Mouse (Mus musculus) WW6 (cell line): ENCODE results near the gene Vmn1r111.
"Not testable (repeated sequence)": the region's sequence is repeated elsewhere in the genome, so short reads cannot be mapped to it uniquely, and the experiment has no call there.

Experiments used
- DNase-seq: peaks from one replicate; pipeline ENCODE4 v3.0.0-alpha.2; 2013; ENCODE audit warnings: low read depth, low spot score

Vmn1r111 gene

GRCm38 (mm10) chr7:20703116-20703515 lies at the start of gene Vmn1r111:
Gene Vmn1r111 (minus strand): TSS chr7:20703216.
- DNase-seq = not testable (repeated sequence)

- not testable (repeated sequence) for DNase-seq
These were observed 27.5 kb upstream of the Vmn1r111 start, which contains the start of gene Gm10668 for GRCm38 (mm10) chr7:20730524-20730923. Gene Gm10668 (minus strand): TSS chr7:20730624.

DNA sequence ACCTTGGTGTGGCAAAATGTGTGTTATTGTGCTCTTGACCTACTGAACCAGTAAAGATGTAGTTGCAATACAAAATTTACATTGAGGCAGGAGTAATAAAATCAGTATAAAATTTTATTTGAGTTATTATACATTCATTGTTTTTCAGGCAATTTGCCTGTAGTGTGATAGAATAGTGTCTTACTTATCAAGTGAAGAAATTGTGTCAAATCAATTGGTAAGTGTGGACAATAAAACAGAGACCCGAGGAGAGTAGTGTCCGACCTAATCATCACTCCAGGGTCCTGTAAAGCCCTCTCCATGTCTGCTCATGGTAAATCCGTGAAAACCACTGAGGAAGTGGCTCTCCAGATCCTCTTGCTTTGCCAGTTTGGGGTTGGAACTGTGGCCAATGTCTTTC lies 34.4 kb downstream of the Vmn1r111 start, which contains the start of gene Vmn1r107:
Vmn1r107 (plus strand) TSS at position 301 of the 400 bp plus-strand sequence.
- DNase-seq = not testable (repeated sequence)
